Mouse (Mus musculus): ENCODE results near the gene Btbd19. TPM values are rescaled to one million over a fixed set of nuclear protein-coding genes. Genes with fewer than 3 reads are reported as not detected.
A peak's percentile ranks its signal among the peaks of the same experiment; 100 is the strongest.

Gene Btbd19
- polyA plus RNA-seq, 1 experiment from 2014 or later, result 7.6 TPM

DNA sequence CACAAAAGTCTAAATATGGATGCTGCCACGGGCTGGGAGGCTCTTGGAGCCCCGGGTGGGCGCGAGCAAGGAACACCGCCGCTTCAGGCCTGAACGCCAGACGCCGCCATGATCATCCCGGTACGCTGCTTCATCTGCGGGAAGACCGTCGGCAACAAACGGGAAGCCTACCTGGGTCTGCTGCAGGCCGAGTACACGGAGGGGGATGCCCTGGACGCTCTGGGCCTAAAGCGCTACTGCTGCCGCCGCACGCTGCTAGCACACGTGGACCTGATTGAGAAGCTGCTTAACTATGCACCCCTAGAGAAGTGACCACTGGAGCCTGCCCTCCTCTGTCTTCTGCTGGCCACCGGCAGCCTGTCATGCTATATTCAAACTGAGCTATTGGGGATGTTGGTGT lies 23.3 kb upstream of the Btbd19 start:
- 69% methylated on average over 24 of the region's 24 CpGs for WGBS
- H3K4me3 ChIP-seq (replicated peaks), result no peak overlapping the region
- no peak overlapping the region for H3K9ac ChIP-seq
- H3K27ac ChIP-seq, result 0 out of 2 replicates have a peak overlapping the region, but pooled peaks have one; percentile 6
- H3K4me1 ChIP-seq (replicated peaks), result peaks cover 9% of the 10 kb centered on the region
- no peaks in the 10 kb centered on the region for H3K27me3 ChIP-seq (replicated peaks)
- H3K36me3 ChIP-seq, result peaks cover 30% of the 10 kb centered on the region
- no peak for ATAC-seq
- no peaks in the 10 kb centered on the region for H3K9me3 ChIP-seq
- no peak overlapping the region for H3K4me2 ChIP-seq (replicated peaks)

DNA sequence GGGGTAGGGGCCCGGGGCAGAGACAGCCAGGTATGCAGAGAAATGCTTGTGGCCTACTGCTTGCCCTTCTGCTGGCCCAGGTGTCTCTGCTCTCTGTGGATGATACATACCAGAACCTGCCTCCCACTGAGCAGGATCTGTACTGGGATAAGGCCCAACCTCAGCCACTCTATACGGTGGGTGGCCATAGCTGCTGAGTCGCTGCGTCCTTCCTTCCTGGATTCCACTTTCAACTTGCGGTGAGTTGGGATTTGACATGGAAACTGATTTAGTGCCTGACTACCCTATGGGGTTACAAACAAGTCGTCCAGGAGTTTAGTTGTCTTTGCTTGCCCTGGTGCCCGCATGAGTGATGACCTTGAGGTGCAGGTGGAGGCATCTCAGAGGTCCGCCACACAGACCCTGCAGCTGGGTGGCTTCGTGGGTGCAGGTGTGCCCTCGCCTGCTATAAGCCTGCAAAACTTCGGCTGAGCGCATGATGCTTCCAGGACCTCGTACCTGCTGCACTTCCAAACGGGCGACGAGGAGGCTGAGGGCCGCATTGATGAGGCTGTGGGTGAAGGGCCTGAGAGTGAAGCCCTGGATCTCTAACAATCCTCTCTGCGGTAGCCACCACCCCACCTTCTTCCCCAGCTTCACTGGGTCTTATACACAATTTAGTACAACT lies 22.7 kb upstream of the Btbd19 start:
- Histone ChIP-seq H3K36me3 (peaks cover 23% of the 10 kb centered on the region), H3K27ac (no peak overlapping the region), H3K4me3 (replicated peaks) (no peak overlapping the region), H3K27me3 (replicated peaks) (no peaks in the 10 kb centered on the region), H3K4me2 (replicated peaks) (no peak overlapping the region), H3K4me1 (replicated peaks) (peaks cover 4% of the 10 kb centered on the region; the same call in 1 of the 2 replicates), H3K9ac (no peak overlapping the region), H3K9me3 (no peaks in the 10 kb centered on the region)
- no peak for ATAC-seq
- WGBS, result 68% methylated on average over 18 of the region's 18 CpGs

DNA sequence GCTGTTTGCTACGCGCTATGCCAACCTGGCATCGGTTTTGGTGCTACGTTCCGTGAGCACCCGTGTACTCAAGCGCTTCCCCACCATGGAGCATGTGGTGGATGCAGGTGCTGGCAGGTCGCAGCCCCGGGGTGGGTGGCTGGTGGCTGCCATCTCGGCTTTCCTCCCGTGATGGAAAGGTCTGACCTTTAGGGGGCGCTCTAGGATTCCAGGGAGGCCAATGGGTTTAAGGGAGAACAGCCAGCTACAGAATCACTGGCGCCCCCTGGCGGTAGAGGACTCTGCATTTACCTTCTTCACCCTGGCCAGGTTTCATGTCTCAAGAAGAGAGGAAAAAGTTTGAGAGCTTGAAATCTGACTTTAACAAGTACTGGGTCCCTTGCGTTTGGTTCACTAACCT lies 20.7 kb upstream of the Btbd19 start:
- WGBS, result 33% methylated on average over 15 of the region's 15 CpGs
- H3K27ac ChIP-seq, result no peak overlapping the region

DNA sequence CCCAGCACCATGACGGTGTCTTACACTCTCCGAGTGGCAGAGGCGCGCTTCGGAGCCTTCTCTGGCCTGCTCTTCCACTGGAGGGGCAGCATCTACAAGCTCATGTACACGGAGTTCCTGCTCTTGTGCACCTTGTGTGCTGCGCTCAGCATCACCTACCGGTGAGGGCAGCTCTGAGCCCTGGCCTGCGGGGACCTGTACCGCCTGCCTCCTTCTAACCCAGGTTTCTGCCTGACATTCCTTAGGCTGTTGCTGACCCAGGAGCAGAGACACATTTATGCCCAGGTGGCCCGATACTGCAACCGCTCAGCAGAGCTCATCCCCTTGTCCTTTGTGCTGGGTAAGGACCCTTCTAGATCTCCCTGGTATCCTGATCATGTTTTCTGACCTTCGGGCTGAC lies 19.7 kb upstream of the Btbd19 start:
- H3K9me3 ChIP-seq, result no peaks in the 10 kb centered on the region
- no peaks in the 10 kb centered on the region for H3K27me3 ChIP-seq (replicated peaks)
- H3K4me1 ChIP-seq (replicated peaks), result no peaks in the 10 kb centered on the region
- H3K27ac ChIP-seq, result no peak overlapping the region
- H3K4me3 ChIP-seq (replicated peaks), result no peak overlapping the region
- no peak overlapping the region for H3K4me2 ChIP-seq (replicated peaks)
- WGBS, result 91% methylated on average over 13 of the region's 13 CpGs
- H3K9ac ChIP-seq, result no peak overlapping the region
- ATAC-seq, result no peak
- H3K36me3 ChIP-seq, result peaks cover 2% of the 10 kb centered on the region

More for the DNA sequence above, 20.7 kb upstream of the Btbd19 start:
- Histone ChIP-seq H3K4me2 (replicated peaks) (no peak overlapping the region), H3K36me3 (peaks cover 8% of the 10 kb centered on the region), H3K9ac (no peak overlapping the region), H3K4me3 (replicated peaks) (no peak overlapping the region), H3K27me3 (replicated peaks) (no peaks in the 10 kb centered on the region), H3K9me3 (no peaks in the 10 kb centered on the region), H3K4me1 (replicated peaks) (no peaks in the 10 kb centered on the region)
- peak; percentile 9; the same call in 1 of the 2 replicates for ATAC-seq

DNA sequence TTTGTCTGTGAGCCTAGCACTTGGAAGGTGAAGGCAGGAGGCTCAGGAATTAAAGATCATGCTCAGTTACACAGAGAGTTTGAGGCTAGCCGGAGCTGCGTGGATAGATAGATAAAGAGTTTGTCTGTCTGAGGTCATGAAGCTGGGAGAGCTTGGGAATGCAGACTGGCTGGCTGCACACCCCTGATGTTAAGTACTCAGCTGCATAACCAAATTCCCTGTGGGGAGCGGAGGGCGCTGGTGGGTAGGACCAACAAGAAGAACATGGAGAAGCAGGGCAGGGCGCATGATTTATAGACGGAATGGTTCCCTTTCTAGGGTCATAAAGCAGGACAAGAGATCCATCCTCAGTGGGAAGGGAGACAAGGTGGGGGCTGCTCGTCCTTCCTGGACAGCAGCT lies 17.5 kb upstream of the Btbd19 start:
- Histone ChIP-seq H3K4me1 (replicated peaks) (no peaks in the 10 kb centered on the region), H3K27me3 (replicated peaks) (no peaks in the 10 kb centered on the region), H3K4me2 (replicated peaks) (no peak overlapping the region), H3K4me3 (replicated peaks) (no peak overlapping the region), H3K9ac (no peak overlapping the region), H3K9me3 (no peaks in the 10 kb centered on the region), H3K27ac (no peak overlapping the region), H3K36me3 (no peaks in the 10 kb centered on the region)
- WGBS, result 39% methylated on average over 7 of the region's 7 CpGs
- no peak for ATAC-seq

DNA sequence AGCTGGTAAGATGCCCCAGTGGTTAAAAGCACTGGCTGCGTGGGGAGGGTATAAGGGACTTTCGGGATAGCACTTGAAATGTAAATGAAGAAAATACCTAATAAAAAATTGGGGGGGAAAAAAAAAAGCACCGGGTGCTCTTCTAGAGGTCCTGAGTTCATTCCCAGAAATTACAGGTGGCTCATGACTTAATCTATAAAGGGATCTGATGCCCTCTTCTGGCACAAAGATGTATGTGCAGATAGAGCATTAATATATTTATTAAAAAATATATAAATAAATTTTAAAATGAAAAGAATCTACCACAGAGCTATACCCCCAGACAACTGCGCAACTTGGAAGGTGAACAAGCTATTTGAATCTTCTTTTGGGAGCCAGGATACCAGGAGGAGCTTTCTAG lies 15.1 kb upstream of the Btbd19 start:
- 39% methylated on average over 4 of the region's 4 CpGs for WGBS
- H3K4me3 ChIP-seq (replicated peaks), result no peak overlapping the region
- H3K9me3 ChIP-seq, result no peaks in the 10 kb centered on the region
- no peak overlapping the region for H3K27ac ChIP-seq
- no peaks in the 10 kb centered on the region for H3K4me1 ChIP-seq (replicated peaks)
- H3K4me2 ChIP-seq (replicated peaks), result no peak overlapping the region
- H3K36me3 ChIP-seq, result no peaks in the 10 kb centered on the region
- ATAC-seq, result no peak
- no peak overlapping the region for H3K9ac ChIP-seq
- H3K27me3 ChIP-seq (replicated peaks), result no peaks in the 10 kb centered on the region

DNA sequence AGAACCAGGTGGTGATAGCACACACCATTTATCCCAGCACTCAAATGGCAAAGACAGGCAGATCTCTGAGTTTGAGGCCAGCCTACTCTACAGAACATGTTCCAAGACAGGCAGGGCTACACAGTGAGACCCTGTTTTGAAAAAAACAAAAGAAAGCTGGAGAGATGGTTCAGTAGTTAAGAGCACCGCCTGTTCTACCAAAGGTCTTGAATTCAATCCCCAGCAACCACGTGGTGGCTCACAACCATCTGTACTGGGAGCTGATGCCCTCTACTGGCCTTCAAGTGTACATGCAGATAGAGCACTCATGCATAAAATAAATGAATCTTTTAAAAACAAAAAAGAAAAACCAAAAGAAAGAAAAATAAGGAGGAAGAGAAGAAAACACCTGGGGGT lies 13.7 kb upstream of the Btbd19 start:
- no peak overlapping the region for H3K27ac ChIP-seq

DNA sequence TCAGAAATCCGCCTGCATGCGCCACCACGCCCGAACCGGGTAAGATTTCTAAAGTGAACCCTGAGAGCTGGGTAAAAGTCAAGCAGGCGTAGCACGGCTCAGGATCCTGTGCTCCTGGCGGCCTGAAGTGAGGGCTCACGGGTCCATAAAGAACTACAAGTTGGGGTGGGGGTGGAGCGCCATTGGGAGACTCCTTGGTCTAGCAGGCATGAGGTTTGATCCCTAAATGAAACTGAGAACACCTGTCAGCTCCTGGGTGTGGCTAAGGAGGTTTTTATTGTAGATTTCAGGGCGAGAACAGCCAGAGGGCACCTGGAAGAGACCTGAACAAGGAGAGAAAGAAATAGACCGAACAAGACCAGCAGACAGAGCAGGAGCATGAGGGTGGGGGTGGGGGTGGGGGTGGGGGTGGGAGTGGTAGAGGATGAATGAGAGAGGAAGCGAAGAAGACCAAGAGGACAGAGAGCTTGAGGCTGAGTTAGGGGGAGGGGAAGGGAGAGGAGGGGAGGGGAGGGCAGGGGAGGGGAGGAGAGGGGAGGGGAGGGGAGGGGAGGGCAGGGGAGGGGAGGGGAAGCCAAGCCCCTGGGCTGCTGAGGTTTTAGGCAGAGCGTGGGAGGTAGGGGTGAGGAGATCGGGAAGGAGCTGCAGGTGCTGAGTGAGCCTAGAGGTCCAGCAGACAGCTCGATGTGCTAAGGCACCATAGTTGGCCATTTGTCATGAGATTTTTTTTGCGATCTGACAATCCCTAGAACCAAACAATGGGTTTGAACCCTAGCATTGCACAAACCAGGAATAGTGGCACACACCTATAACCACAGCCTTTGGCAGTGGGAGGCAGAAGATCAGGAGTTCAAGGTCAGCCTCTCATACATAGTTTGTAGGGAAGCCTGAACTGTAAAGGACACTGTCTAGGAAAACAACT lies 13.0 kb upstream of the Btbd19 start:
- H3K27ac ChIP-seq, result no peak overlapping the region
- no peaks in the 10 kb centered on the region for H3K9me3 ChIP-seq
- no peak overlapping the region for H3K9ac ChIP-seq
- no peak for ATAC-seq
- no peak overlapping the region for H3K4me3 ChIP-seq (replicated peaks)
- peaks cover 8% of the 10 kb centered on the region; the same call in 1 of the 2 replicates for H3K4me1 ChIP-seq (replicated peaks)
- H3K4me2 ChIP-seq (replicated peaks), result no peak overlapping the region
- H3K36me3 ChIP-seq, result no peaks in the 10 kb centered on the region
- H3K27me3 ChIP-seq (replicated peaks), result no peaks in the 10 kb centered on the region
- WGBS, result 60% methylated on average over 16 of the region's 17 CpGs

More for the DNA sequence above, 13.7 kb upstream of the Btbd19 start:
- no peaks in the 10 kb centered on the region for H3K27me3 ChIP-seq (replicated peaks)
- peaks cover 5% of the 10 kb centered on the region; the same call in 1 of the 2 replicates for H3K4me1 ChIP-seq (replicated peaks)
- no peak overlapping the region for H3K9ac ChIP-seq
- 8% methylated on average over 2 of the region's 2 CpGs for WGBS
- no peak for ATAC-seq
- no peaks in the 10 kb centered on the region for H3K9me3 ChIP-seq
- H3K4me2 ChIP-seq (replicated peaks), result no peak overlapping the region
- H3K36me3 ChIP-seq, result no peaks in the 10 kb centered on the region
- H3K4me3 ChIP-seq (replicated peaks), result no peak overlapping the region

DNA sequence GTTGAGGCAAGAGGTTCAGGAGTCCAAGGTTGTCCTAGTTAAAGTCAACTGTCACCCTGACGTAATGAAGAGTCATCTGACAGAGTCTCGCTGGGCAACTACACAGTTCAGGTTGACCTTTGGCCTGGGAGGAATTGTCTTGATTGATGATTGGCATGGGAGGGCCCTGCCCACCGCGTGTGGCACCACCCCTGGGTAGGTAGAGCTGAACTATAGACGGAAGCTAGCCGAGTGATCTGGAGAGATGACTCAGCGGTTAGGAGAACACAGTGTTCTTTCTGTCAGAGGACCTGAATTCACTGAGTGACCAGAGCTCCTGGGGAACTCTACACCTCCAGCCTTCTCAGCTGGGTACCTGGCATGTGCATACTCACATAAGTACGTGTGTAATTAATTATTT lies 10.5 kb upstream of the Btbd19 start:
- Histone ChIP-seq H3K9ac (no peak overlapping the region), H3K27ac (peak overlapping the region; percentile 77), H3K27me3 (replicated peaks) (peaks cover 10% of the 10 kb centered on the region; the same call in 1 of the 2 replicates), H3K4me2 (replicated peaks) (no peak overlapping the region; the same call in 1 of the 2 replicates), H3K9me3 (no peaks in the 10 kb centered on the region), H3K4me3 (replicated peaks) (no peak overlapping the region), H3K4me1 (replicated peaks) (peaks cover 20% of the 10 kb centered on the region), H3K36me3 (no peaks in the 10 kb centered on the region)
- ATAC-seq, result peak; percentile 80
- WGBS, result 30% methylated on average over 8 of the region's 8 CpGs

DNA sequence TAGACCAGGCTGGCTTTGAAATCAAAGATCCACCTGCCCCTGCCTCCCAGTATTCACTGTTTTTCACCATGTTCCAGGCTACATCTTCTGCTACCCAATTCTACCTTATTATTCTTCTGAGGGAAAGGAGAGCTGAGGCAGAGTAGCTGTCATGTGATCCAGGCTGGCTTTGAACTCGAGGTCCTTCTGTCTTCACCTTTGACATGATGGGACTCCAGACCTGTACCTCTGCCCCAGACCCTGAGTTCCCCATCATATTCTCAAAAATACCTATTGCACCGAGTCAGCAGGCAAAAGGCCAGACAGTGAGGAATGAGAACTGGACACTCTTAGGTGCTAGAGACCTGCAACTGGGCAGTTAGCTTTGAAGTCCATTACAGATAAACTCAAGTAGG lies 9.1 kb upstream of the Btbd19 start:
- H3K4me3 ChIP-seq (replicated peaks), result no peak overlapping the region
- peak overlapping the region; percentile 42; the same call in 1 of the 2 replicates for H3K27ac ChIP-seq
- no peaks in the 10 kb centered on the region for H3K9me3 ChIP-seq
- peaks cover 10% of the 10 kb centered on the region; the same call in 1 of the 2 replicates for H3K27me3 ChIP-seq (replicated peaks)
- H3K4me2 ChIP-seq (replicated peaks), result peak overlapping the region; percentile 96
- H3K9ac ChIP-seq, result no peak overlapping the region
- no peak for ATAC-seq
- H3K36me3 ChIP-seq, result 0 out of 2 replicates have a peak, but pooled peaks cover 3% of the 10 kb centered on the region
- WGBS, result 36% methylated on average over 2 of the region's 2 CpGs
- peaks cover 20% of the 10 kb centered on the region for H3K4me1 ChIP-seq (replicated peaks)

DNA sequence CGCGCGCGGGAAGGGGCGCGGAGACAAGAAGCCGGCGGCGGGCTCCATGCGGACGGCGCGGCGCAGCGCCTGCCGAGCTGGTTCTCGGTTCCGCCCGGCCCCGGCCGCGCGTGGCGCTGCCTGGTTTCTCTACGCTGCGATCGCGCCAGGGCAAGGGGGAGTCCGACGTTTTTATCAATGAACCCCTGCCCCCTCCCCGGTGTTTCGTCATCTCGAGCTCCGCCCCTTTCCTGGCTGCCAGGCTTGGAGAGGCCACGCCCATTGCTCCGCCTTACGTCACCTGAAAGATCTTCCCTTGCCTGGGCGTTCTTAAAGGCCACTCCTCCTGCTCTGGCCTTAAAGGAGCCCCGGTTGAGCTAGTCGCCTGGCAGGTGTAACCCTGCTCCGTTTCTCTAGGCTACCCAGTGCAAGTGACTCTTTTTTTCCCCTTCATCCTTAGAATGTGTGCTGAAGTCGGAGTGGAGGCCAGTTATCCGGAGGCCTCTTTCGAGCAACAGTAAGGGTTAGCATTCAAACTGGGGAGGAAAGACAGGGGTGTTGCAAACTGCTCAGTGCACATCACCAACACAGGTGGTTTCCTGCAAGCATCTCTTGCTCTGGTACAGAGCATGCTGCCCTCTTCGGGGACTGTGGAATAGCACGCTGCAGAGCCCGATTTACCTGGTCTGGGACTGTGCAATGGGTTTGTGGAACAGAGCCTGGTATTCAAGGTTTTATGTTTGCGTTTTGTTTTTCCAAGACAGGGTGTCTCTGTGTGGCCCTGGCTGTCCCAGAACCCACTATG lies 8.5 kb upstream of the Btbd19 start, which contains the start of gene Plk3:
Gene Plk3 (minus strand): TSS at position 147 of the 784 bp plus-strand sequence.
- peak within 1 kb of the TSS; percentile 42 for H3K27ac ChIP-seq
- H3K36me3 ChIP-seq, result peaks cover 5% of the 10 kb centered on the region; the same call in 1 of the 2 replicates
- peak; percentile 87 for ATAC-seq
- peaks cover 10% of the 10 kb centered on the region; the same call in 1 of the 2 replicates for H3K27me3 ChIP-seq (replicated peaks)
- H3K9me3 ChIP-seq, result no peaks in the 10 kb centered on the region
- peak within 1 kb of the TSS; percentile 85 for H3K9ac ChIP-seq
- peaks cover 20% of the 10 kb centered on the region for H3K4me1 ChIP-seq (replicated peaks)
- 1% methylated on average over 48 of the region's 48 CpGs for WGBS
- H3K4me2 ChIP-seq (replicated peaks), result peak within 1 kb of the TSS; percentile 96
- peak within 1 kb of the TSS; percentile 81 for H3K4me3 ChIP-seq (replicated peaks)
